Mouse (Mus musculus): ENCODE data around the gene Pde6g. TPM values are rescaled to one million over a fixed set of nuclear protein-coding genes. Genes with fewer than 3 reads are reported as not detected.

Gene Pde6g
- 0.65 TPM for polyA plus RNA-seq (2014; fragmentation: Illumina TruSeq; extraction: RNeasy Lipid Tissue Mini Kit (QIAGEN cat#74804); ENCODE audit: low read depth, low replicate concordance)

GRCm38 (mm10) chr11:120453306-120453705 is at the start of gene Pde6g:
TSS of gene Pde6g (minus strand) at chr11:120453500.

DNA sequence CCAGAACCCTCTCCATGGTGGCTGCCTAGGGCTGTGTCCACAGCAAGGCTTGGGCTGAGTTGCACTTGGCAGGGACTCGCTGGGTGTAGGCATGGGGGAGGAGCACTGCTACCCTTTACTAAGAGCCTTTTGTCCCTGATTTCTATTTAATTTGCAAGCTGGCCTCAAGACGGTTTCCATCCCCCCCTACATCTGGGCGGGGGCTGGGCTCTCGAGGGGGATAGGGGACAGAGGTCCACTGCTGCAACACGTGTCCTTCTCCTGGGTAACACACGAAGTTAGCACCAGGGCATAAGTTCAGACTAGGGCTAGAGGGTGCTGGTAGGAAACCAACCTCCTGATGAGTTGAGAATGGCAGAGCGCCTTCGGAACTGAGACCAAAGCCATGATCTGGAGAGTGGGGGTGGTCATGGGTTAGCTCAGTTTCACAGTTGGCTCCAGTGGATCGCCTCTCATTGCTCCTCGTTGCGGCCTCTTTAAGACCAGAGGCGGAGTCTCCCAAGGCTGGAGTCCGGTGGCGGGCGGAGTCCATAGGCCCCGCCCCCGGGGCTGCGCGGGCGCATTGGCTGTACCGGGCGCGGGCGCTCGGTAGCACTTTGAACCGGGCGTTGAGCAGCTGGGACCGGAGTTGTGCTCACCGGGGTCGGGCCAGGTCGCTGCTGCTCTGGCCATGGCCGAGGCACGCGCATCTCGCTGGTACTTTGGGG is 38.2 kb upstream of the Pde6g start, which contains the start of gene Slc25a10:
Slc25a10 (plus strand) TSS at position 524 of the 707 bp plus-strand sequence.

GRCm38 (mm10) chr11:120484265-120484981 is 31.1 kb upstream of the Pde6g start, which contains the start of gene Mrpl12:
TSS of gene Mrpl12 (plus strand) at chr11:120484613.

DNA sequence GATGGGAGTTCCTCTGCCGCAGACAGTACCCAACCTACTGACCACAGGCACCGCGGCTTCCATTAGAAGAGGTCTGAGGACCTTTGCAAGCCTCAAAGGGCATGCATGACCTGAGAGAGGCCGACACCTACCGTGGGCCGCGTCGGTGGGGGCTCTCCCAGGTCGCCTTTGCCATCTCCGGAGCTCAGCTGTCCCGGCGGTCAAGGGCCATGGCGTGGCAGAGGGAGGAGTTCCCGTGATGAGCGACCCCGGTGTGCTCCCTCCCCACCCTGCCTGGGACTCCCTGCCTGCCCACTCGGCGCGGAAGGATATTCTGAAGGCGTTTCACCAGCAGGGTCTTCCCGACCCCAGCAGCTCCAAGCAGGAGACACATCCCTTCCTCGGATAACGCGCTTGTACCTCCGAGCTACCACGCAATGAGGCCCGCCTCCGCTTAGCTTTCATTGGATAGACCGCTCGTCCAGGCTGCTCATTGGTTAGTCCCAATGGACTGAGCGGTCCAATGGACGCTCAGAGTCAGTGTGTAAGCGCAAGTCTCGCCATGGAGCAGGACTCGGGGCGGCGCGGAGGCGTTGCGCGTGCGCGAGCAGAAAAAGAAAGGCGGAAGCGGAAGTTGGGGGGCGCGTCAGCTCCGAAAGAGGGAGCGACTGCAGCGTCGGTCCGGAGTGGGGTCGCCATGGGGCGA is 13.9 kb upstream of the Pde6g start, which contains the start of gene Arl16:
Arl16 (minus strand) TSS at position 557 of the 685 bp plus-strand sequence.

DNA sequence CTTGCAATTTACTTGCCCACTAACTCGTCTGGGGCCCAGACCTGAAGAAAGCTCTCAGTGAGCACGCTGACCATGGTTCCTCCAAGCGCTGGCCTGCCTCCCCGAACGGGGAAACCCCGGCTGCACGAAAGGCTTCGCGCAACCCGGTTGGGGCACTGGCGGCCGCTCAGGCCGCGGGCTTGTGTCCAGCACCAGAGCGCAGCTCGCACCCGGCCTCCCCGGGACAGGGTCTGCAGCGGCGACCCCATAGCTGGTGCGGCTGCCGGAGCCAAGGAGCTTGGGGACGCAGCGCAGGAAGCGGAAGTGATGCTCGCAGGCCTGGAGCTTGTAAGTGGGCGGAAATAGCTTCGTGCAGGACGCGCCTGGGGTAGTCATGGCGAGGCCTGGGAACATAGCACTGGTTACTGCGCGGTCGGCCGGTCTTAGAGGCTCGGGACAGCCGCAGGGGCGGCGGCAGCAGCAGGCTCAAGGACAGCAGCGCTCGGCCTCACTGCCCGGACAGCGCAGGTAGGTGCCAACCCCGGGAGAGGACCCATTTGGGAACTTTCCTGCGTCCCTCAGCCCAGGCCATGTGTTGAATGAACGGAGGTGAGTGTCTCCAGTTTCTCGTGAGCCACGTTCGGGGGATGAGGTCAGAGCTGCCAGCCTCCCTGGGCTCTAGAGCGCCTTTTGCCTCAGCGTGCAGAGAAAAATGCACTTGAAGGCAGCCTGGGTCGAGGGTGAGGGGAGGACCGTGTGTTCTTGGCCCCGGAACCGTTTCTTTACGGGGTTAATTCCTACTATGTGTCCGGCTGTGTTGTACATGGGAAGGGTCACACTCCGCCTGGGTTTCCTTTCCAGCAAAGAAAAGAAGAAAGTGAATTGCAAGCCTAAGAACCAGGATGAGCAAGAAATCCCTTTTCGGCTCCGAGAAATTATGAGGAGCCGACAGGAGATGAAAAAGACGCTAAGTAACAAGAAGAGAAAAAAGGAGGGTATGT is 4.8 kb upstream of the Pde6g start, which contains the start of the genes Oxld1 and Ccdc137:
Oxld1 (minus strand) TSS at position 297 of the 980 bp plus-strand sequence.
Ccdc137 (plus strand) TSS at position 344 of the 980 bp plus-strand sequence.

DNA sequence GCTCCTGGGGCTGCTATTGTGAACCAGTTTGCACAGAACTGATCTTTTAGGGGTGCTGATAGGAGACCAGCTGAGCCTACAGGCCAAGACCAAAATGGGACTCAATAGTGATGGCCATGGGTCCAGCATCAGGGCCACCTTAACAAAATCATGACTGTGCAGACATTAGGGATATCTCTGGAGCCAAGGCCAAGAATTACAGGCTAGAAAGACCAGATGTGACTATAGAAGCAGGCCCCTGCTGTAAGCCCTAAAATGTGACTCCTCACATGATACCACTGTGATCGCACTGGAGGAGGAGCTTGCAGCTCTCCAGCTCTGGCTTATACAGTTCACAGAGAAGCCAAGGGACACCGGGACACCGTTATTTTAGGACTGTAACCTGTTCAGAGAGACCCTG is 11.0 kb downstream of the Pde6g start, which contains the start of gene Tspan10:
Tspan10 (plus strand) TSS at position 301 of the 400 bp plus-strand sequence.

DNA sequence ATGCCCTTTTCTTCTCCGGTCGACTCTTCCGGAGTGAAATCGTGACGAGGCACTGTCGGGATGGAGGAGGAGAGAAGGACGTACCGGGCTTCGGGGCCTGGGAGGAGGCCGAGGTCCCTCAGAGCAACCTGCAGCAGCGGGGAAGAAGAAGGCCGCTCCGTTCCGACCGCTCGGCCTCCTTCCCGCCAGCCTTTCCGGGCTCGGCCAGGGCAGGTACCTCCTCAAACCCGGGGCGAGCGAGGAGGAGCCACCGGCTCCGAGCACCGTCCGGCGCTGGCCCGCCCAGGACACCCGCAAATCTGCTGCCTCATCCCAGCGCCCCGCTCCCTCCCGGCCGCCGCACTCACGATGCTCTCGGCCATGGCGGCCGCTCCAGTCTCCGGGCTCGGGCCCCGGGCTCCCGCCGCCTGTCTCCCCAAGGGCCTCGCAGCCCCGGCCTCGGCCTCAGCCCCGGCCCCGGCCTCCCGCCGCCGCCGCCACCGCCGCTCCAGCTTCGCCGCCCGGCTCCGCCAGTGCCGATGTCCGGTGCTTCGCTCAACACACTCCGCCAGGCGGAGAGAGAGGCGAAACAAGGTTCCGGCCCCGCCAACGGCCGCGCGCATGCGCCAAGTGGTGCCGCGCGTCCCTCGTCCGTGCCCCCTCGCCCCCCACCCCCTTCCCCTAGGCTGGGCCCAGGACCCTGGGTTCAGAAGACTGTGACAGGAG is 16.0 kb downstream of the Pde6g start, which contains the start of gene Nploc4:
Nploc4 (minus strand) TSS at position 557 of the 705 bp plus-strand sequence.

Other genes starting within 250 kb of the Pde6g start
- 10.2 TPM for gene Bahcc1, start 220.6 kb downstream of the Pde6g start, polyA plus RNA-seq (2014; fragmentation: Illumina TruSeq; extraction: RNeasy Lipid Tissue Mini Kit (QIAGEN cat#74804); ENCODE audit: low read depth, low replicate concordance)
- gene Actg1, start 105.0 kb downstream of the Pde6g start, polyA plus RNA-seq (2014; fragmentation: Illumina TruSeq; extraction: RNeasy Lipid Tissue Mini Kit (QIAGEN cat#74804); ENCODE audit: low read depth, low replicate concordance): 1,201 TPM
- 0.92 TPM for gene Fscn2, start 92.0 kb downstream of the Pde6g start, polyA plus RNA-seq (2014; fragmentation: Illumina TruSeq; extraction: RNeasy Lipid Tissue Mini Kit (QIAGEN cat#74804); ENCODE audit: low read depth, low replicate concordance)
- 9.8 TPM for gene Faap100, start 74.7 kb downstream of the Pde6g start, polyA plus RNA-seq (2014; fragmentation: Illumina TruSeq; extraction: RNeasy Lipid Tissue Mini Kit (QIAGEN cat#74804); ENCODE audit: low read depth, low replicate concordance)
- gene Nploc4, start 15.8 kb downstream of the Pde6g start, polyA plus RNA-seq (2014; fragmentation: Illumina TruSeq; extraction: RNeasy Lipid Tissue Mini Kit (QIAGEN cat#74804); ENCODE audit: low read depth, low replicate concordance): 50.3 TPM
- gene Tspan10, start 10.9 kb downstream of the Pde6g start, polyA plus RNA-seq (2014; fragmentation: Illumina TruSeq; extraction: RNeasy Lipid Tissue Mini Kit (QIAGEN cat#74804); ENCODE audit: low read depth, low replicate concordance): not detected
- gene Oxld1, start 4.6 kb upstream of the Pde6g start, polyA plus RNA-seq (2014; fragmentation: Illumina TruSeq; extraction: RNeasy Lipid Tissue Mini Kit (QIAGEN cat#74804); ENCODE audit: low read depth, low replicate concordance): 20.5 TPM
- 18.3 TPM for gene Ccdc137, start 4.6 kb upstream of the Pde6g start, polyA plus RNA-seq (2014; fragmentation: Illumina TruSeq; extraction: RNeasy Lipid Tissue Mini Kit (QIAGEN cat#74804); ENCODE audit: low read depth, low replicate concordance)
- 23.1 TPM for gene Arl16, start 14.1 kb upstream of the Pde6g start, polyA plus RNA-seq (2014; fragmentation: Illumina TruSeq; extraction: RNeasy Lipid Tissue Mini Kit (QIAGEN cat#74804); ENCODE audit: low read depth, low replicate concordance)
- 58.6 TPM for gene Mrpl12, start 31.1 kb upstream of the Pde6g start, polyA plus RNA-seq (2014; fragmentation: Illumina TruSeq; extraction: RNeasy Lipid Tissue Mini Kit (QIAGEN cat#74804); ENCODE audit: low read depth, low replicate concordance)
- gene Slc25a10, start 38.3 kb upstream of the Pde6g start, polyA plus RNA-seq (2014; fragmentation: Illumina TruSeq; extraction: RNeasy Lipid Tissue Mini Kit (QIAGEN cat#74804); ENCODE audit: low read depth, low replicate concordance): 127 TPM
- gene Gcgr, start 77.2 kb upstream of the Pde6g start, polyA plus RNA-seq (2014; fragmentation: Illumina TruSeq; extraction: RNeasy Lipid Tissue Mini Kit (QIAGEN cat#74804); ENCODE audit: low read depth, low replicate concordance): 0.86 TPM
- gene Mcrip1, start 96.2 kb upstream of the Pde6g start, polyA plus RNA-seq (2014; fragmentation: Illumina TruSeq; extraction: RNeasy Lipid Tissue Mini Kit (QIAGEN cat#74804); ENCODE audit: low read depth, low replicate concordance): 110 TPM
- gene Ppp1r27, start 97.6 kb upstream of the Pde6g start, polyA plus RNA-seq (2014; fragmentation: Illumina TruSeq; extraction: RNeasy Lipid Tissue Mini Kit (QIAGEN cat#74804); ENCODE audit: low read depth, low replicate concordance): not detected
- gene P4hb, start 119.8 kb upstream of the Pde6g start, polyA plus RNA-seq (2014; fragmentation: Illumina TruSeq; extraction: RNeasy Lipid Tissue Mini Kit (QIAGEN cat#74804); ENCODE audit: low read depth, low replicate concordance): 519 TPM
- gene Arhgdia, start 128.1 kb upstream of the Pde6g start, polyA plus RNA-seq (2014; fragmentation: Illumina TruSeq; extraction: RNeasy Lipid Tissue Mini Kit (QIAGEN cat#74804); ENCODE audit: low read depth, low replicate concordance): 356 TPM
- gene Alyref, start 144.9 kb upstream of the Pde6g start, polyA plus RNA-seq (2014; fragmentation: Illumina TruSeq; extraction: RNeasy Lipid Tissue Mini Kit (QIAGEN cat#74804); ENCODE audit: low read depth, low replicate concordance): 39.4 TPM
- 47.3 TPM for gene Anapc11, start 144.9 kb upstream of the Pde6g start, polyA plus RNA-seq (2014; fragmentation: Illumina TruSeq; extraction: RNeasy Lipid Tissue Mini Kit (QIAGEN cat#74804); ENCODE audit: low read depth, low replicate concordance)
- not detected for gene Npb, start 155.0 kb upstream of the Pde6g start, polyA plus RNA-seq (2014; fragmentation: Illumina TruSeq; extraction: RNeasy Lipid Tissue Mini Kit (QIAGEN cat#74804); ENCODE audit: low read depth, low replicate concordance)
- gene Pcyt2, start 164.4 kb upstream of the Pde6g start, polyA plus RNA-seq (2014; fragmentation: Illumina TruSeq; extraction: RNeasy Lipid Tissue Mini Kit (QIAGEN cat#74804); ENCODE audit: low read depth, low replicate concordance): 83.9 TPM
- gene Sirt7, start 171.7 kb upstream of the Pde6g start, polyA plus RNA-seq (2014; fragmentation: Illumina TruSeq; extraction: RNeasy Lipid Tissue Mini Kit (QIAGEN cat#74804); ENCODE audit: low read depth, low replicate concordance): 40.4 TPM
- 66.7 TPM for gene Mafg, start 180.1 kb upstream of the Pde6g start, polyA plus RNA-seq (2014; fragmentation: Illumina TruSeq; extraction: RNeasy Lipid Tissue Mini Kit (QIAGEN cat#74804); ENCODE audit: low read depth, low replicate concordance)
- 4.0 TPM for gene Pycr1, start 190.3 kb upstream of the Pde6g start, polyA plus RNA-seq (2014; fragmentation: Illumina TruSeq; extraction: RNeasy Lipid Tissue Mini Kit (QIAGEN cat#74804); ENCODE audit: low read depth, low replicate concordance)
- not detected for gene Myadml2, start 194.7 kb upstream of the Pde6g start, polyA plus RNA-seq (2014; fragmentation: Illumina TruSeq; extraction: RNeasy Lipid Tissue Mini Kit (QIAGEN cat#74804); ENCODE audit: low read depth, low replicate concordance)
- 4.7 TPM for gene Notum, start 207.7 kb upstream of the Pde6g start, polyA plus RNA-seq (2014; fragmentation: Illumina TruSeq; extraction: RNeasy Lipid Tissue Mini Kit (QIAGEN cat#74804); ENCODE audit: low read depth, low replicate concordance)
- 76.1 TPM for gene Aspscr1, start 219.5 kb upstream of the Pde6g start, polyA plus RNA-seq (2014; fragmentation: Illumina TruSeq; extraction: RNeasy Lipid Tissue Mini Kit (QIAGEN cat#74804); ENCODE audit: low read depth, low replicate concordance)